Mouse (Mus musculus) stomach, embryonic 14.5 days (tissue): ENCODE data around the gene Cirbp. TPM values are rescaled to one million over a fixed set of nuclear protein-coding genes. Genes with fewer than 3 reads are reported as not detected.
A peak's percentile ranks its signal among the peaks of the same experiment; 100 is the strongest.

Source experiments
- ATAC-seq: fragments of 200-750 bp; cut with Nextera tagmentation; 2 replicates; pipeline ENCODE4 v1.8.0; 2017; ENCODE audit warnings: low read depth, moderate TSS enrichment; ENCODE audit not compliant: insufficient number of reproducible peaks, insufficient read depth, low FRiP score
- H3K27ac ChIP-seq: fragments of 300-500 bp; sonication (generic); 2 replicates; pipeline ENCODE4 v1.5.1; 2014; ENCODE audit warnings: mild to moderate bottlenecking, low read length, moderate library complexity, mixed read lengths
- H3K27me3 ChIP-seq: fragments of 300-500 bp; sonication (generic); 2 replicates; pipeline ENCODE4 v1.6.1; 2014; ENCODE audit warnings: low read length, control low read depth, mixed read lengths; ENCODE audit not compliant: control insufficient read depth, insufficient read depth
- H3K36me3 ChIP-seq: fragments of 300-500 bp; sonication (generic); 2 replicates; pipeline ENCODE4 v1.6.1; 2014; ENCODE audit warnings: mild to moderate bottlenecking, control low read depth, low read length, moderate library complexity, mixed read lengths; ENCODE audit not compliant: control insufficient read depth, insufficient read depth
- H3K4me1 ChIP-seq: fragments of 300-500 bp; sonication (generic); 2 replicates; pipeline ENCODE4 v1.6.1; 2014; ENCODE audit warnings: low read length, control low read depth, mixed read lengths; ENCODE audit not compliant: control insufficient read depth, insufficient read depth
- H3K4me2 ChIP-seq: fragments of 300-500 bp; sonication (generic); replicated peaks from 2 replicates; pipeline ENCODE4 v1.6.1; 2014; ENCODE audit warnings: low read depth, low read length, control low read depth
- H3K4me3 ChIP-seq: fragments of 300-500 bp; sonication (generic); 2 replicates; pipeline ENCODE4 v1.5.1; 2014; ENCODE audit warnings: low read depth, low read length, control low read depth
- H3K9ac ChIP-seq: fragments of 300-500 bp; sonication (generic); replicated peaks from 2 replicates; pipeline ENCODE4 v1.6.1; 2014; ENCODE audit warnings: low read depth, mild to moderate bottlenecking, control low read depth, low read length, moderate library complexity, mixed read lengths
- H3K9me3 ChIP-seq: fragments of 300-500 bp; sonication (generic); 2 replicates; pipeline ENCODE4 v1.6.1; 2016; ENCODE audit warnings: low read depth, low read length, control low read depth; ENCODE audit not compliant: control insufficient read depth
- WGBS: fragments of 180-500 bp; shearing (Covaris S2); extraction: QIAGEN DNeasy Blood & Tissue Kit; methylation state at CpG from one replicate; pipeline ENCODE4 v1.1.7; 2014; 5-methylcytosine and 5-hydroxymethylcytosine counted together
- polyA plus RNA-seq: library from polyadenylated mRNA; unstranded; fragments of >200 nt; fragmentation: Nextera tagmentation; extraction: Ambion mirVana; gene quantifications from 2 replicates; pipeline ENCODE4 v1.2.1, GENCODE M21; 2014

The Cirbp gene
- polyA plus RNA-seq, 1 experiment from 2014 or later = 92.7 TPM

DNA sequence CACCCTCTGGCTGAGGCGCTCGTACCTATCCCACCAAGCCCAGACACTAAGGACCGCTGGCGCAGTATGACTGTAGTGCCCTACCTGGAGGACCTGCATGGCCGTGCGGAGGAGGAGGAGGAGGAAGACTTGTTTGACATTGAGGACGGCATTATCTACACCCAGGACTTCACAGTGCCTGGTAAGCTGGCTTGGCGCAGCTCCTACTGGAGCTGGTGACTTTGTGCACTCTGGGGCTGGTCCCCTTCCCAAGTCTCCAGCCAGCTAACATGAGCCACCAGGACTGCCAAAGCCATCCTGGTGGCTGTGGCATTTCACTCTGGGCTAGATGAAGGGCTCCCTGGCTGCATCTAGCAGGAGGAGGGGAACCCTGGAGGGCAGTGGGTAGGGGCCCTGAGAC, 37.9 kb upstream of the Cirbp start:
- H3K27me3 ChIP-seq = no peaks in the 10 kb centered on the region
- H3K4me2 ChIP-seq = no peak overlapping the region
- no peak for ATAC-seq
- peaks cover 85% of the 10 kb centered on the region for H3K36me3 ChIP-seq
- no peaks in the 10 kb centered on the region for H3K9me3 ChIP-seq
- no peak overlapping the region for H3K9ac ChIP-seq
- H3K4me1 ChIP-seq = peaks cover 4% of the 10 kb centered on the region; the same call in 1 of the 2 replicates
- H3K4me3 ChIP-seq = no peak overlapping the region
- no peak overlapping the region for H3K27ac ChIP-seq
- 91% methylated on average over 8 of the region's 8 CpGs for WGBS

DNA sequence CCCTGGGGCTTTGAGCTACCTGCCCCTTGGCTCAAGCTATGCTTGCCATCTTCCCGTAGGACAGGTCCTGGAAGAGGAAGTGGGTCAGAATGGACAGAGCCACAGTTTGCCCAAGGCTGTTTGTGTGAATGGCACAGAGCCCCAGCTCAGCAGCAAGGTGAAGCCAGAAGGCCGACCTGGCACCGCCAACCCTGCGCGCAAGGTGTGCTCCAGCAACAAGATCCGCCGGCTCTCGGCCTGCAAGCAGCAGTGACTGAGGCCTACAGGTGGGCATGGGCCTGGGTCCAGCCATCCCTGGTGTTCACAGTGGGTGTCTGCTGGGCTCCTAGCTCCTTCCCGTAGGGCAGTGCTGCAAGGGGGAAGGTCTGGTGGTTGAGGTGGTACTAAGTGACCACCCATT, 35.9 kb upstream of the Cirbp start:
- H3K9ac ChIP-seq = no peak overlapping the region
- peaks cover 70% of the 10 kb centered on the region for H3K36me3 ChIP-seq
- no peak overlapping the region for H3K4me3 ChIP-seq
- H3K27me3 ChIP-seq = no peaks in the 10 kb centered on the region
- H3K9me3 ChIP-seq = no peaks in the 10 kb centered on the region
- no peak overlapping the region for H3K4me2 ChIP-seq
- H3K27ac ChIP-seq = peak overlapping the region; percentile 27; the same call in 1 of the 2 replicates
- 82% methylated on average over 9 of the region's 9 CpGs for WGBS
- H3K4me1 ChIP-seq = peaks cover 4% of the 10 kb centered on the region; the same call in 1 of the 2 replicates
- no peak for ATAC-seq

DNA sequence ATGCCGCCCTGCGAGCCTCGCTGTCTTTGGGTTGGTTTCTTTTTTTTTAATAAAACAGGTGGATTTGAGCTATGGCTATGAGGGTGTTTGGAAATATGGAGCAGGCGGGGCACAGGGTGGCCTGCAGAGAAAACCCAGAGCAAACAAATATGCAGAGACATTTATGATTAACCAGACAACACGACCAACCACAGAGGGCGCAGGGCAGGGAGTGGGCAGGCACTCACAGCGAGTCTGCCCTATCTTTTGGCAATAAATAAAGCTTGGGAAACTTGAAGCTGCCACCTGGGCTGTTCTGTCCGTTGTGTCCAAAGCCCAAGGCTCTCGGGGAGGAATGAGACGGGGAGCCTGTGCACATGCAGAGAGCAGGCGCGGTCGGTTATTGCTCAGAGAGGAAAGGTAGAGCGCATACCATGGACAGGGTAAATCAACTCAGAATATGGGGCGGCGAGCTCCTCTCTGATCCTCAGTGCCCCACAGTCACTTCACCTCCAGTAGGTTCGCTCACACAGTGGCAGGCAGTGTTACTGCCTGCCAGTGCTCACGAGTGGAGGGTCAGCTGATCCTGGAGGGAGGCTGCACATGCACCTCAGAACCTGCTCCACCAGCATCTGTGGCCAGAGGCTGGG, 35.3 kb upstream of the Cirbp start:
- H3K9ac ChIP-seq = no peak overlapping the region
- H3K4me2 ChIP-seq = no peak overlapping the region
- H3K4me1 ChIP-seq = peaks cover 4% of the 10 kb centered on the region; the same call in 1 of the 2 replicates
- H3K27me3 ChIP-seq = no peaks in the 10 kb centered on the region
- H3K4me3 ChIP-seq = no peak overlapping the region
- H3K27ac ChIP-seq = peak overlapping the region; percentile 27; the same call in 1 of the 2 replicates
- WGBS = 65% methylated on average over 18 of the region's 18 CpGs
- no peaks in the 10 kb centered on the region for H3K9me3 ChIP-seq
- ATAC-seq = peak; percentile 42; the same call in 1 of the 2 replicates
- peaks cover 67% of the 10 kb centered on the region for H3K36me3 ChIP-seq

DNA sequence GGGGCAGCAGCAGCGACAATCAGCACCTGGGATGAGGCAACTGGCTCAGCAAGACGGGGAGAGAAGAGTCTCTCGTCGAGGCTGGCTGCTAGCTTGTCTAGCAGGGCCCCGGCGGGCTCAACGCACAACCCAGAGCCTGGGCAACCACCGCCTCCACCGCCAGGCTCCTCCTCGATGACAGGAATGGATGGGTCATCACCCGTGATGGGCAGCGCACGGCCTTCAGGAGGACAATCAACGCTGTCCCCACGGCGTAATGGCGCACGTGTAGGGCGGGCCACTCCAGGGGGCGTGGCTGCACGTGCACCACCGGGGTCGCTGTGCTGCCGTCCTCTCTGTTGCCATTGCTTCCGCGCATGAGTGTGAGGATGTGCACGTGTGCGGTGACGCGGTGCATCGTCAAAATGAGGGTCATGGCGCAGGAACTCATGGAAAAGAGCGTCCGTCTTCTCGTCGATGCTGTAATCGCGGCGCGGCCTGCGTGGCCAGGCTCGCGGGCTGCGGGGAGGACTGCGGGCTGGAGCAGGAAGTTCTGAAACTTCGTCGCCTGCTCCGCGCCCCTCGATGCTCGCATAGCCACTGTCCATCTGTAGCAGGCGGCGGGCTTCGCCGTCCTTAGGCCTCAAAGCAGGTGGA, 34.4 kb upstream of the Cirbp start:
- H3K9ac ChIP-seq = no peak overlapping the region
- 24% methylated on average over 55 of the region's 55 CpGs for WGBS
- no peaks in the 10 kb centered on the region for H3K27me3 ChIP-seq
- H3K4me1 ChIP-seq = peaks cover 6% of the 10 kb centered on the region; the same call in 1 of the 2 replicates
- no peak overlapping the region; the same call in 1 of the 2 replicates for H3K4me2 ChIP-seq
- H3K36me3 ChIP-seq = peaks cover 57% of the 10 kb centered on the region
- no peak overlapping the region for H3K27ac ChIP-seq
- no peak overlapping the region for H3K4me3 ChIP-seq
- ATAC-seq = no peak
- H3K9me3 ChIP-seq = no peaks in the 10 kb centered on the region

DNA sequence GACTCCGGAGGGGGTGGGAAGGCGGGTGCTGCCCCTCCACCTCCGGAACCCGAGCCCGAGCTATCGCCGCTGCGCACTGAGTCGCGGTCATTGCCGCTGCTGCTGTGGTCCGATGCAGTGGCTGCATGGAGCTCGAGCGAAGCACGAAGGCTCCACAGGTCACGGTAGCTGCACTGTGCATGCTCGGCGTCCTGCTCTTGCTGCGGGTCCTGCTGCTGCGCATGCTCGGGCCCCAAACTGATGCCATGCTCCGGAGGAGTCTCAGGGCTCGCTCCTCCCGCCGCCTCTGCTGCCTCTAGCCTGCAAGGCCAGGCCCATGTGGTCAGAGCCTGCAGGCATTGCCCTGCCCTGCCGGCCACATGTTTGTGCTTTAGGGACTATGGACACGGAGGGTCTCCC, 33.8 kb upstream of the Cirbp start:
- Histone ChIP-seq H3K36me3 (peaks cover 53% of the 10 kb centered on the region), H3K9me3 (no peaks in the 10 kb centered on the region), H3K27me3 (0 out of 2 replicates have a peak, but pooled peaks cover 3% of the 10 kb centered on the region), H3K4me2 (no peak overlapping the region), H3K27ac (no peak overlapping the region), H3K9ac (no peak overlapping the region), H3K4me3 (no peak overlapping the region), H3K4me1 (peaks cover 6% of the 10 kb centered on the region; the same call in 1 of the 2 replicates)
- WGBS = 52% methylated on average over 27 of the region's 27 CpGs
- no peak for ATAC-seq

DNA sequence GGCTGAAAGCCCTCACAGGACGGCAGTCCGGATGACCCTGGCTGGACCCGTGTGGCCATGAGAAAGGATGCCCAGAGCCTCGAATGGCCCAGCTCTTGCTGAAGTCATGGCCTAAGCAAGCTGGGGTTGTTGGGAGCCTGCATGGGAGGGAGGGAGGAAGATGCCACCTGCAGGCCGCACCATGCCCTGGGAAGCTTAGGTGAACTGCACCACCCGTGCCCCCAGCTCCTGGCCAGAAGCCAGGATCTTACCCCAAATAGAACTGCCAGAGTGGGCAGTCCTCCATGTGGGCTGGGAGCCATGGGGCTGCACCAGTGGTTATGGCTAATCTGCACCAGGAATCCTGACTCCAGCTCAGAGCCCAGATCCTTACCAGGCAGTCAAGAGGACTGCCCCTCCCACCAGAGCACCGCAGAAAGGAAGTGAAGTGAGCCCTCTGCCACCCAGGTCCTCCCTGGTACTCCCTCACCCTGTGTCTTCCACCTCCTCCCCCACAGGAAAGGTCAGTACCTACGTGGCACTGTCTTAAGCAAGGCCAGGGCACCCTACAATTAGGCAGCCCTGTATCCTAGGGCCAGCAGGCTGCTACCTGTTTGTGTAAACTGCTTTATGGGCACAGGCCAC, 32.4 kb upstream of the Cirbp start:
- Histone ChIP-seq H3K9ac (no peak overlapping the region), H3K4me3 (no peak overlapping the region), H3K9me3 (no peaks in the 10 kb centered on the region), H3K4me2 (no peak overlapping the region), H3K27ac (no peak overlapping the region), H3K27me3 (0 out of 2 replicates have a peak, but pooled peaks cover 7% of the 10 kb centered on the region), H3K4me1 (peaks cover 14% of the 10 kb centered on the region; the same call in 1 of the 2 replicates), H3K36me3 (peaks cover 40% of the 10 kb centered on the region)
- 77% methylated on average over 8 of the region's 8 CpGs for WGBS
- no peak for ATAC-seq

DNA sequence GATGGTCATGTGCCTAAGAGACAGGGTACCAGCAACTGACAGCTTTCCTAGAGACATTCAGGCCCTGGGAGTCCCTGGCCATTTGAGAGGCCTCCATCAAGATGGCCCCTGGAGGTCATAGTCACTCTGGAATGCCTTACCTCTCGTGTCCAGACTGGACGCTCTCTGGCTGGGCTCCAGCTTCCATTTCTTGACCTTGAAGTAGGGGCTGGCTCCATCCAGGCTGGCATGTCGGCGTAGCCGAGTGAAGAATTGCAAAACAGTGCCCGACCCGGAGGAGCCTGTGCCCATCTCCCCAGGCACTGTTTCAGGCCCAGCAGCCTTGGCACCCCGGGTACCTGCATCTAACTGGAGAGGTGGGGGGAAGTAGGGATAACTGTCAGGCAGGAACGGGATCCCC, 31.4 kb upstream of the Cirbp start:
- peaks cover 29% of the 10 kb centered on the region for H3K36me3 ChIP-seq
- H3K4me1 ChIP-seq = peaks cover 17% of the 10 kb centered on the region; the same call in 1 of the 2 replicates
- no peak overlapping the region for H3K4me2 ChIP-seq
- WGBS = 87% methylated on average over 9 of the region's 9 CpGs
- H3K4me3 ChIP-seq = no peak overlapping the region
- H3K27ac ChIP-seq = no peak overlapping the region
- no peak for ATAC-seq
- 0 out of 2 replicates have a peak, but pooled peaks cover 7% of the 10 kb centered on the region for H3K27me3 ChIP-seq
- H3K9ac ChIP-seq = no peak overlapping the region
- H3K9me3 ChIP-seq = no peaks in the 10 kb centered on the region

DNA sequence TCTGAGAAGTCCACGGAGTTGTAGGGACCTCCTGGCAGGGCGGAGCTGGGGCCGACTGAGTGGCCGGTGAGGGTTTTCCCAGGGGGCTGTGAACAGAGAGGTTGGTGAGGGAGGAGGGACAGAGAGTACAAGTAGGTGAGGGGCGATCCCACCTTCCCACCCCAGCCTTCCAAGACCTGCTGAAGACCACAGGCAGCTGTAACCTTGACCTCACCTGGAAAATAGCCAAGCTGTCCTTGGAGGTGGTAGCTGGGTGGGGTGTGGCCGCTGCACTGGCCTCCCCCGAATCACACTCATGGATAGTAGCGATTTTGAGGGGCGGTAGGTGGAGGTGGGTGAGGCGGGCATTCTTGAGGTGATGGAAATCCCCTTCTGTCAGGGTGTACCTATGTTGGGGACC, 30.6 kb upstream of the Cirbp start:
- 85% methylated on average over 10 of the region's 10 CpGs for WGBS
- Histone ChIP-seq H3K27ac (no peak overlapping the region), H3K4me3 (no peak overlapping the region), H3K4me2 (no peak overlapping the region), H3K27me3 (0 out of 2 replicates have a peak, but pooled peaks cover 7% of the 10 kb centered on the region), H3K4me1 (peaks cover 13% of the 10 kb centered on the region; the same call in 1 of the 2 replicates), H3K9me3 (no peaks in the 10 kb centered on the region), H3K9ac (no peak overlapping the region), H3K36me3 (peaks cover 22% of the 10 kb centered on the region)
- no peak for ATAC-seq
